Mouse (Mus musculus): ENCODE data around the gene Tmem43. TPM values are rescaled to one million over a fixed set of nuclear protein-coding genes. Genes with fewer than 3 reads are reported as not detected.
A peak's percentile ranks its signal among the peaks of the same experiment; 100 is the strongest.
"Not testable (repeated sequence)": the region's sequence is repeated elsewhere in the genome, so short reads cannot be mapped to it uniquely, and the experiment has no call there.

Gene Tmem43
- polyA plus RNA-seq (2012; rRNA removed): 28.4 and 34.4 TPM in 2 replicates

- peak; percentile 99 to 100 for DNase-seq (ENCODE audit: extremely low spot score in 1 of 2, low spot score in 1 of 2)
These were observed at the start of gene Tmem43, which contains the start of gene Chchd4 for GRCm38 (mm10) chr6:91472868-91473804. Gene Tmem43 (plus strand): TSS chr6:91473703. Gene Chchd4 (minus strand): TSS chr6:91473546.

GRCm38 (mm10) chr6:91424151-91424550, 49.4 kb upstream of the Tmem43 start:
- no peak for DNase-seq (ENCODE audit: extremely low spot score in 1 of 2, low spot score in 1 of 2)

GRCm38 (mm10) chr6:91440474-91441144, 32.9 kb upstream of the Tmem43 start:
- peak; percentile 96 to 99 for DNase-seq (ENCODE audit: extremely low spot score in 1 of 2, low spot score in 1 of 2)

- DNase-seq (ENCODE audit: extremely low spot score in 1 of 2, low spot score in 1 of 2): no peak
These were observed 32.3 kb upstream of the Tmem43 start for GRCm38 (mm10) chr6:91441145-91441662.

- no peak for DNase-seq (ENCODE audit: extremely low spot score in 1 of 2, low spot score in 1 of 2)
These were observed 28.2 kb upstream of the Tmem43 start for GRCm38 (mm10) chr6:91445316-91445715.

GRCm38 (mm10) chr6:91449472-91450225, 23.9 kb upstream of the Tmem43 start:
- no peak for DNase-seq (ENCODE audit: extremely low spot score in 1 of 2, low spot score in 1 of 2)

GRCm38 (mm10) chr6:91452056-91452455, 21.4 kb upstream of the Tmem43 start:
- DNase-seq (ENCODE audit: extremely low spot score in 1 of 2, low spot score in 1 of 2): no peak

GRCm38 (mm10) chr6:91454546-91454945, 19.0 kb upstream of the Tmem43 start:
- no peak for DNase-seq (ENCODE audit: extremely low spot score in 1 of 2, low spot score in 1 of 2)

- DNase-seq (ENCODE audit: extremely low spot score in 1 of 2, low spot score in 1 of 2): no peak
These were observed 14.0 kb upstream of the Tmem43 start for GRCm38 (mm10) chr6:91459471-91459870.

GRCm38 (mm10) chr6:91465756-91466155, 7.7 kb upstream of the Tmem43 start:
- DNase-seq (ENCODE audit: extremely low spot score in 1 of 2, low spot score in 1 of 2): no peak

GRCm38 (mm10) chr6:91467106-91467505, 6.4 kb upstream of the Tmem43 start:
- DNase-seq (ENCODE audit: extremely low spot score in 1 of 2, low spot score in 1 of 2): no peak

GRCm38 (mm10) chr6:91470712-91471111, 2.8 kb upstream of the Tmem43 start:
- no peak for DNase-seq (ENCODE audit: extremely low spot score in 1 of 2, low spot score in 1 of 2)

GRCm38 (mm10) chr6:91471427-91471826, 2.1 kb upstream of the Tmem43 start:
- not testable (repeated sequence) for DNase-seq (ENCODE audit: extremely low spot score in 1 of 2, low spot score in 1 of 2)

- no peak for DNase-seq (ENCODE audit: extremely low spot score in 1 of 2, low spot score in 1 of 2)
These were observed 1.2 kb upstream of the Tmem43 start for GRCm38 (mm10) chr6:91472319-91472718.

GRCm38 (mm10) chr6:91473805-91474440, 420 bp downstream of the Tmem43 start:
- DNase-seq (ENCODE audit: extremely low spot score in 1 of 2, low spot score in 1 of 2): no peak

- peak in 1 of 2 experiments; percentile 46 for DNase-seq (ENCODE audit: extremely low spot score in 1 of 2, low spot score in 1 of 2)
These were observed 1.1 kb downstream of the Tmem43 start for GRCm38 (mm10) chr6:91474441-91475190.

- no peak for DNase-seq (ENCODE audit: extremely low spot score in 1 of 2, low spot score in 1 of 2)
These were observed 3.0 kb downstream of the Tmem43 start for GRCm38 (mm10) chr6:91476541-91476940.

GRCm38 (mm10) chr6:91483371-91483770, 9.9 kb downstream of the Tmem43 start:
- no peak for DNase-seq (ENCODE audit: extremely low spot score in 1 of 2, low spot score in 1 of 2)

- DNase-seq (ENCODE audit: extremely low spot score in 1 of 2, low spot score in 1 of 2): no peak
These were observed 13.4 kb downstream of the Tmem43 start for GRCm38 (mm10) chr6:91486736-91487453.
